ENCODE assay signal across 8 mouse cellular contexts in the genomic region with DNA sequence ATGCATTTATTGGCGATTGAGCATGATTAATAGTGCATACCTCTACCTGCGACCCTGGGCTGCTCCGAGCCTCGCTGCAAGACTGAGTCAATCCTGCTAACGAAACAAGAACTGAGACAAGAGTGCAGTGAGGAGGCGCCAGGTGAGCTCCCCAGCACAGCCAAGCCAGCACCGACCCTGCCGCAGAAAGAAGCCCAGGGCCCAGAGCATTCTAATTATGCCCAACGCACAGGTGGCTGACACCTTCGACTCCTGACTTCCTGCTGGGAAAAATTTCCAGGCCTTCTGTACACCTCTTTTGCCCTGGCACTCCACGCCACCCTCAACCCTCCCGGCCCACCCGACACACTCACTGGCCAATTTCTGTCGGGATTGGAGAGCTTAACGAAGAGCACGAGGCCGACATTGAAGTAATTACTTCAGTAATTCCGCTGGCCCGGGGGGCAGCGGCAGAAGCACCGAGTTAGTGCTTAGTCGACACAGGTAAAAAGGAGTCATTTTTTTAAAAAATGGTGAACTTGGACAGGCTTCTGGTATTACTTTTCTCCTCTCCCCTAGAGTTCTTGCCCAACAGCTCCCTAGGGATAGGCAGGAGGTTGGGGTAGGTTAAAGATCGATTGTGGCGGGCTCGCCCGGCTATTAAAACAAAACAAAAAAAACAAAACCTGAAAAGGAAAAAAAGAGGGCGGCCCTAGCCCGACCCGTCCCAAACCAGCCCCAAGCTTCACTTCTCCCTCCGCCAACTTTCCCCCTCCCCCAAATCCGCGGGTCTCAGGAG. TPM values are rescaled to one million over a fixed set of nuclear protein-coding genes. Genes with fewer than 3 reads are reported as not detected.
DNase-seq lines count a peak whose midpoint lies in the region.

No protein-coding gene starts in this region.

- WGBS in forebrain, embryonic 10.5 days: under 1% methylated on average over 32 of the region's 32 CpGs

- H3K36me3 ChIP-seq in forebrain, embryonic 10.5 days (replicated peaks): peaks cover 38% of the 10 kb centered on the region

- peak overlapping the region; percentile 98 for H3K4me3 ChIP-seq in forebrain, embryonic 10.5 days

- peaks cover 26% of the 10 kb centered on the region for H3K4me1 ChIP-seq in forebrain, embryonic 10.5 days

- peak overlapping the region; percentile 97 for H3K27ac ChIP-seq in forebrain, embryonic 10.5 days

- DNase-seq in adrenal gland, postnatal 10 days: peak; percentile 27
- no peak for DNase-seq in adrenal gland, postnatal 25 days
- peak; percentile 84 for DNase-seq in adipocyte (ENCODE audit: low spot score)
- no peak for DNase-seq in forebrain, embryonic 10.5 days (ENCODE audit: extremely low spot score, low spot score)
- peak; percentile 37 for DNase-seq in kidney, adult 18-20 months
- DNase-seq in lung, postnatal 25 days (ENCODE audit: low spot score): peak; percentile 14
- peak; percentile 13 to 18 for DNase-seq in thymus, adult 18-20 months
- DNase-seq in frontal cortex, adult 2 months (ENCODE audit: extremely low spot score in 1 of 2, low spot score in 1 of 2): no peak

- H3K27me3 ChIP-seq in forebrain, embryonic 10.5 days (ENCODE audit: poor library complexity, severe bottlenecking): no peaks in the 10 kb centered on the region

- no peaks in the 10 kb centered on the region for H3K9me3 ChIP-seq in forebrain, embryonic 10.5 days

RNA-seq across cellular contexts. Expression of a gene that starts 1.0 kb away (rescaled TPM):
- 10 to 100 TPM; 52.8 to 65.7 TPM for total RNA-seq in adrenal gland, postnatal 10 days (2021)
- total RNA-seq in adrenal gland, postnatal 25 days (2021): 77.1 and 78.8 TPM in 2 replicates
- polyA plus RNA-seq in forebrain, embryonic 10.5 days (2016; fragmentation: Nextera tagmentation; extraction: Ambion mirVana): 67.5 and 78.3 TPM in 2 replicates
- polyA plus RNA-seq in frontal cortex, adult 2 months (2012; rRNA removed): 95.5 and 105 TPM in 2 replicates

RNA-seq across cellular contexts. Expression of a gene that starts 20.7 kb away (rescaled TPM):
- 1 to 10 TPM in 1 of 2 experiments, under 1 TPM in 1; 0.39 to 1.4 TPM for total RNA-seq in adrenal gland, postnatal 10 days (2021)
- 0.57 and 0.79 TPM in 2 replicates for total RNA-seq in adrenal gland, postnatal 25 days (2021)
- polyA plus RNA-seq in forebrain, embryonic 10.5 days (2016; fragmentation: Nextera tagmentation; extraction: Ambion mirVana): not detected in 2 replicates
- polyA plus RNA-seq in frontal cortex, adult 2 months (2012; rRNA removed): 0.14 and 0.17 TPM in 2 replicates

RNA-seq across cellular contexts. Expression of a gene that starts 29.2 kb away (rescaled TPM):
- total RNA-seq in adrenal gland, postnatal 10 days (2021): not detected
- total RNA-seq in adrenal gland, postnatal 25 days (2021): not detected in 2 replicates
- polyA plus RNA-seq in forebrain, embryonic 10.5 days (2016; fragmentation: Nextera tagmentation; extraction: Ambion mirVana): 0.37 and 0.88 TPM in 2 replicates
- polyA plus RNA-seq in frontal cortex, adult 2 months (2012; rRNA removed): 1.4 and 1.6 TPM in 2 replicates

RNA-seq across cellular contexts. Expression of a gene that starts 29.8 kb away (rescaled TPM):
- total RNA-seq in adrenal gland, postnatal 10 days (2021): not detected
- total RNA-seq in adrenal gland, postnatal 25 days (2021): not detected in 2 replicates
- polyA plus RNA-seq in forebrain, embryonic 10.5 days (2016; fragmentation: Nextera tagmentation; extraction: Ambion mirVana): not detected in 2 replicates
- 0.38 and 0.61 TPM in 2 replicates for polyA plus RNA-seq in frontal cortex, adult 2 months (2012; rRNA removed)

Comparison
In these comparisons a context has a peak if more than half of its experiments do, and no peak if none do; other contexts are left out.
1. DNase-seq: peak in adrenal gland, postnatal 10 days (single experiment), adipocyte (single experiment), kidney, adult 18-20 months (single experiment), lung, postnatal 25 days (single experiment) and thymus, adult 18-20 months (2 of 2); none in adrenal gland, postnatal 25 days (single experiment), forebrain, embryonic 10.5 days (single experiment) and frontal cortex, adult 2 months (0 of 2).